Mouse (Mus musculus): ENCODE results near the gene Olfr583. TPM values are rescaled to one million over a fixed set of nuclear protein-coding genes. Genes with fewer than 3 reads are reported as not detected.

Olfr583 gene
- polyA plus RNA-seq (2016; fragmentation: Nextera tagmentation; extraction: Ambion mirVana): not detected in 2 replicates

DNA sequence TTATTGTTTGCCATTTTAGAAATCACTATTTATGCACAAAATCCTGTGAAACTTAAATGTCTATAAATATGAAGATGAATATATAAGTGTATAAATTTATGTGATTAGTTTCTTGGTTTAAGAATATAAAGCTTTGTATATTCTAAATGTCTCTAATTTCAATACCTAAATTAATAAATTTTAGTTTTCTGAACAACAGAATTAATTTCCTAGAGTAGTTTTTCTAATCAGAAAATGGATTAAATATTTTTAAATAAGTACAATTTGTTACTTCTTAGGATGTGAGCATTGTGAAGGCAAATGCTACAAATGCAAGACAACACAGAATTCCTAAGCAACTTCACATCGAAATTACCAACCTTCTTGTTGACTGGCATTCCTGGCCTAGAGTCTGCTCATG lies at the start of gene Olfr583:
Gene Olfr583 (plus strand): TSS at position 301 of the 400 bp plus-strand sequence.
- Histone ChIP-seq H3K36me3 (replicated peaks) (no peaks in the 10 kb centered on the region), H3K4me1 (no peaks in the 10 kb centered on the region), H3K4me3 (no peak within 1 kb of the TSS), H3K27me3 (ENCODE audit: poor library complexity, severe bottlenecking) (no peaks in the 10 kb centered on the region), H3K9me3 (no peaks in the 10 kb centered on the region; the same call in 1 of the 2 replicates), H3K27ac (no peak within 1 kb of the TSS)
- DNase-seq (ENCODE audit: extremely low spot score, low spot score): no peak
- 84% methylated on average over 1 of the region's 1 CpGs for WGBS

DNA sequence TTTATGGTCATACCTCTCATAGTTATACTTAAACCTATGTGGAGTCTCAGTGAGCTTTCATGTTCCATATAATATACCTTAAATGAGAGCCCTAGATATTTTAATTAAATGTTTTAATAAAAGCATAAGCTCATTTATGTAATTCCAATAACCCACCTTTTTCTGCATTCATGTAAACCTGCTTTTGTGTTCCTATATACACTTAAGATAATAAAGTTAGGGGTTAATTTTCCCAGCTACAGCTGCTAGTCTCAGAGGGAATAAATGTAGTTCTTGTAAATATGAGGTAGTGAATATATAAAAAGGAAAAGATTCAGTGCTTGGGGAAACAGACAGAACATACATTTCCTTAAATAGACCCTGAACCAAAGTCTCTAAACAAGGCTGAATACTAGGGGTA lies 13.4 kb upstream of the Olfr583 start, which contains the start of gene Olfr582:
Gene Olfr582 (plus strand): TSS at position 301 of the 400 bp plus-strand sequence.
- no peak within 1 kb of the TSS for H3K27ac ChIP-seq
- no peak within 1 kb of the TSS for H3K4me3 ChIP-seq
- no peaks in the 10 kb centered on the region for H3K36me3 ChIP-seq (replicated peaks)
- H3K27me3 ChIP-seq (ENCODE audit: poor library complexity, severe bottlenecking): no peaks in the 10 kb centered on the region
- DNase-seq (ENCODE audit: extremely low spot score, low spot score): no peak
- H3K9me3 ChIP-seq: no peaks in the 10 kb centered on the region
- no peaks in the 10 kb centered on the region for H3K4me1 ChIP-seq

DNA sequence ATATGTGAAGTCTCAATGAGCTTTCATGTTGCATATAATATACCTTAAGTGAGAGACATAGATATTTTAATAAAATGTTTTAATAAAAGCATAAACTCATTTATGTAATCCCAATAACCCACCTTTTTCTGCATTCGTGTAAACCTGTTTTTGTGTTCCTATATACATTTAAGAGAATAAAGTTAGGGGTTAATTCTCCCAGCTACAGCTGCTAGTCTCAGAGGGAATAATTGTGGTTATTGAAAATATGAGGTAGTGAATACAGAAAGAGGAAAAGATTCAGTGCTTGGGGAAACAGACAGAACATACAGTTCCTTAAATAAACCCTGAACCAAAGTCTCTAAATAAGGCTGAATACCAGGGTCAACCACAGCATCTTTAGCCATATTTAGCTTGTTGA lies 30.5 kb downstream of the Olfr583 start, which contains the start of gene Olfr584:
Gene Olfr584 (plus strand): TSS at position 301 of the 400 bp plus-strand sequence.
- 90% methylated on average over 1 of the region's 1 CpGs for WGBS
- Histone ChIP-seq H3K4me1 (no peaks in the 10 kb centered on the region), H3K27me3 (ENCODE audit: poor library complexity, severe bottlenecking) (no peaks in the 10 kb centered on the region), H3K27ac (no peak within 1 kb of the TSS), H3K9me3 (peaks cover 17% of the 10 kb centered on the region), H3K4me3 (no peak within 1 kb of the TSS), H3K36me3 (replicated peaks) (no peaks in the 10 kb centered on the region)
- no peak for DNase-seq (ENCODE audit: extremely low spot score, low spot score)

- no peak for DNase-seq (ENCODE audit: extremely low spot score, low spot score)
- WGBS: 88% methylated on average over 1 of the region's 1 CpGs
Observed at GRCm38 (mm10) chr7:103097420-103097819, 46.3 kb downstream of the Olfr583 start, which contains the start of gene Olfr585. Olfr585 (plus strand) TSS chr7:103097720.

More at GRCm38 (mm10) chr7:103097420-103097819, 46.3 kb downstream of the Olfr583 start, which contains the start of gene Olfr585:
- Histone ChIP-seq H3K36me3 (replicated peaks) (no peaks in the 10 kb centered on the region), H3K27me3 (ENCODE audit: poor library complexity, severe bottlenecking) (no peaks in the 10 kb centered on the region), H3K9me3 (no peaks in the 10 kb centered on the region), H3K4me1 (no peaks in the 10 kb centered on the region), H3K27ac (no peak within 1 kb of the TSS), H3K4me3 (no peak within 1 kb of the TSS)

Other genes with a start within 250 kb of the Olfr583 start
- gene Olfr564, start 247.8 kb upstream of the Olfr583 start, polyA plus RNA-seq (2016; fragmentation: Nextera tagmentation; extraction: Ambion mirVana): not detected in 2 replicates
- not detected in 2 replicates for gene Olfr566, start 192.5 kb upstream of the Olfr583 start, polyA plus RNA-seq (2016; fragmentation: Nextera tagmentation; extraction: Ambion mirVana)
- gene Olfr568, start 174.2 kb upstream of the Olfr583 start, polyA plus RNA-seq (2016; fragmentation: Nextera tagmentation; extraction: Ambion mirVana): not detected in 2 replicates
- gene Olfr569, start 160.4 kb upstream of the Olfr583 start, polyA plus RNA-seq (2016; fragmentation: Nextera tagmentation; extraction: Ambion mirVana): not detected in 2 replicates
- gene Olfr570, start 156.7 kb upstream of the Olfr583 start, polyA plus RNA-seq (2016; fragmentation: Nextera tagmentation; extraction: Ambion mirVana): not detected in 2 replicates
- not detected in 2 replicates for gene Olfr571, start 133.8 kb upstream of the Olfr583 start, polyA plus RNA-seq (2016; fragmentation: Nextera tagmentation; extraction: Ambion mirVana)
- gene Olfr572, start 126.9 kb upstream of the Olfr583 start, polyA plus RNA-seq (2016; fragmentation: Nextera tagmentation; extraction: Ambion mirVana): not detected in 2 replicates
- gene Olfr573-ps1, start 108.7 kb upstream of the Olfr583 start, polyA plus RNA-seq (2016; fragmentation: Nextera tagmentation; extraction: Ambion mirVana): not detected in 2 replicates
- gene Olfr574, start 102.8 kb upstream of the Olfr583 start, polyA plus RNA-seq (2016; fragmentation: Nextera tagmentation; extraction: Ambion mirVana): not detected in 2 replicates
- not detected in 2 replicates for gene Olfr575, start 92.5 kb upstream of the Olfr583 start, polyA plus RNA-seq (2016; fragmentation: Nextera tagmentation; extraction: Ambion mirVana)
- gene Olfr576, start 88.6 kb upstream of the Olfr583 start, polyA plus RNA-seq (2016; fragmentation: Nextera tagmentation; extraction: Ambion mirVana): not detected in 2 replicates
- not detected in 2 replicates for gene Olfr577, start 75.4 kb upstream of the Olfr583 start, polyA plus RNA-seq (2016; fragmentation: Nextera tagmentation; extraction: Ambion mirVana)
- gene Olfr578, start 62.0 kb upstream of the Olfr583 start, polyA plus RNA-seq (2016; fragmentation: Nextera tagmentation; extraction: Ambion mirVana): not detected in 2 replicates
- not detected in 2 replicates for gene Olfr582, start 13.3 kb upstream of the Olfr583 start, polyA plus RNA-seq (2016; fragmentation: Nextera tagmentation; extraction: Ambion mirVana)
- gene Olfr584, start 30.6 kb downstream of the Olfr583 start, polyA plus RNA-seq (2016; fragmentation: Nextera tagmentation; extraction: Ambion mirVana): not detected in 2 replicates
- not detected in 2 replicates for gene Olfr585, start 46.4 kb downstream of the Olfr583 start, polyA plus RNA-seq (2016; fragmentation: Nextera tagmentation; extraction: Ambion mirVana)
- gene Olfr586, start 74.3 kb downstream of the Olfr583 start, polyA plus RNA-seq (2016; fragmentation: Nextera tagmentation; extraction: Ambion mirVana): not detected in 2 replicates
- gene Olfr588-ps1, start 89.6 kb downstream of the Olfr583 start, polyA plus RNA-seq (2016; fragmentation: Nextera tagmentation; extraction: Ambion mirVana): not detected in 2 replicates
- gene Olfr589, start 105.1 kb downstream of the Olfr583 start, polyA plus RNA-seq (2016; fragmentation: Nextera tagmentation; extraction: Ambion mirVana): not detected in 2 replicates
- not detected in 2 replicates for gene Olfr591, start 127.0 kb downstream of the Olfr583 start, polyA plus RNA-seq (2016; fragmentation: Nextera tagmentation; extraction: Ambion mirVana)
- gene Olfr592, start 133.5 kb downstream of the Olfr583 start, polyA plus RNA-seq (2016; fragmentation: Nextera tagmentation; extraction: Ambion mirVana): not detected in 2 replicates
- not detected in 2 replicates for gene Olfr593, start 160.6 kb downstream of the Olfr583 start, polyA plus RNA-seq (2016; fragmentation: Nextera tagmentation; extraction: Ambion mirVana)
- gene Olfr594, start 165.7 kb downstream of the Olfr583 start, polyA plus RNA-seq (2016; fragmentation: Nextera tagmentation; extraction: Ambion mirVana): not detected in 2 replicates
- gene Usp17ld, start 201.2 kb downstream of the Olfr583 start, polyA plus RNA-seq (2016; fragmentation: Nextera tagmentation; extraction: Ambion mirVana): not detected in 2 replicates

Measured in forebrain, embryonic 10.5 days (tissue).